Mouse (Mus musculus) erythroblast, embryonic 14.5 days (primary cell): ENCODE data around the gene Rabgap1l.

Source experiments
- GATA1 ChIP-seq: IDR thresholded peaks from 2 replicates; pipeline ENCODE4 v1.6.1; 2012; ENCODE audit warnings: low read length, inconsistent platforms, mixed read lengths
- TAL1 ChIP-seq: IDR thresholded peaks from 3 replicates; pipeline ENCODE4 v1.6.1; 2012; ENCODE audit warnings: low read length, inconsistent platforms, mixed read lengths

DNA sequence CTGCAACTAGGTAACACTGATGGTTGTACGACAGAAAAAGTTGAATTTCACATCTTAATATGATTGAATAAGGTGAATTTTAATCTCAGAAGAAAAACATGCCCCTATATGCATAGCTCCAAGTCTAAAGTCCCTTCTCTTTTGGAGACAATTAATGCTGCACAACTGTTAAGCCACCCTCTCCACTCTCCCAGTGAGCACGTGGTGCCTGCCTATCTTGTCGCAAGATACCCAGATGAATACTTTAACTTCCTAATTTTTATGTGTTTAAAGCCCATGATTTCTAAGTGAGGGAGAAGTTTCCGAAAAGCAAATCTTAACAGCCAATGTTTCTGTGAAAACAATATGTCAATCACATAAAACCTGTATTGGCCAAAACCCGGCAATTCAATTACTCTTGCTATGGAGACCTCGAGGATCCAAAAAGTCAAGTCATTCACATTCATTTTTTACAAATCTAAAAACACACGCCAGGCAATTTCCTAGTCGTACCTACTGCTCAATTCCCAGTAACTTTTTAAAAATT, 581.4 kb downstream of the Rabgap1l start:
- TF ChIP-seq TAL1 (no peak), GATA1 (no peak)
